9 mouse cellular contexts compared by ENCODE assay signal in the genomic region with DNA sequence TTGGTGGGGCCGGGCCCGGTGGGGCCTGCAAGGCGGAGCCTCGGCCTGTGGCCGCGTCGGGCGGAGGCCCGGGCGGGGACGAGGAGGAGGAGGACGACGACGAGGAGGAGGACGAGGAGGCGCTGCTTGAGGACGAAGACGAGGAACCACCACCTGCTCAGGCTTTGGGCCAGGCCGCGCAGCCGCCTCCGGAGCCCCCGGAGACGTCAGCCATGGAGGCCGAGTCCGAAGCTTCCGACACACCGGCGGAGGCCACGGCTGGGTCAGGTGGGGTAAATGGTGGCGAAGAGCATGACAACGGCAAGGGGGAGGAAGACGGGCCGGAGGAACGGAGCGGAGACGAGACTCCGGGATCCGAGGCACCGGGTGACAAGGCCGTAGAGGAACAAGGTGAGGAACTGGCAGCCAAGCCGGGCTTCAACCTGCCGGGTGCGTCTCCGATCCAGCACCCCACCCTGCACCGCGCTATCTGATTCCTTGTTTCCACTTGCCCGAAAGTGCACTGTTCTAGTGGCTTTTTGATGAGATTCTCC. TPM values are rescaled to one million over a fixed set of nuclear protein-coding genes. Genes with fewer than 3 reads are reported as not detected.
DNase-seq lines count a peak whose midpoint lies in the region; ATAC-seq and TF ChIP-seq lines count a peak whose summit lies in the region.
"Had no signal": no experiment of that assay in that cellular context is flagged by ENCODE, and none has a peak within 500 bp of the region (broad histone marks: within the 10 kb centered on the region; RNA-seq: fewer than 3 reads in every experiment).

No protein-coding gene starts in this region.

- no peaks in the 10 kb centered on the region for H3K27me3 ChIP-seq in heart, embryonic 13.5 days (replicated peaks)
- no peaks in the 10 kb centered on the region for H3K27me3 ChIP-seq in C2C12 (ENCODE audit: control insufficient read depth, insufficient read depth, insufficient read length)
- H3K27me3 ChIP-seq in embryonic facial prominence, embryonic 15.5 days = no peaks in the 10 kb centered on the region
- H3K27me3 ChIP-seq in limb, embryonic 12.5 days = no peaks in the 10 kb centered on the region
- no peaks in the 10 kb centered on the region for H3K27me3 ChIP-seq in neural tube, embryonic 12.5 days (replicated peaks)

- no peak for DNase-seq in heart, adult 18-20 months
- DNase-seq in layer of hippocampus, postnatal 10 days (ENCODE audit: low spot score in 2 of 2) = no peak
- no peak for DNase-seq in cerebellum, postnatal 25 days

- no peaks in the 10 kb centered on the region for H3K9me3 ChIP-seq in heart, embryonic 13.5 days
- H3K9me3 ChIP-seq in embryonic facial prominence, embryonic 15.5 days (replicated peaks) = no peaks in the 10 kb centered on the region
- H3K9me3 ChIP-seq in limb, embryonic 12.5 days = no peaks in the 10 kb centered on the region
- H3K9me3 ChIP-seq in neural tube, embryonic 12.5 days = no peaks in the 10 kb centered on the region

- ATAC-seq in heart, embryonic 13.5 days (ENCODE audit: extremely low read depth, insufficient number of reproducible peaks, low FRiP score, low TSS enrichment) = peak; percentile 40
- 0 out of 2 replicates have a peak, but pooled peaks have one; percentile 1 for ATAC-seq in embryonic facial prominence, embryonic 15.5 days (ENCODE audit: insufficient number of reproducible peaks, low FRiP score, low TSS enrichment, low read depth)
- no peak for ATAC-seq in limb, embryonic 12.5 days (ENCODE audit: insufficient number of reproducible peaks, insufficient read depth, low FRiP score, low TSS enrichment, low read depth)
- no peak; the same call in 1 of the 2 replicates for ATAC-seq in neural tube, embryonic 12.5 days (ENCODE audit: low FRiP score, low read depth)

- peaks cover 42% of the 10 kb centered on the region for H3K4me1 ChIP-seq in heart, embryonic 13.5 days
- peaks cover 41% of the 10 kb centered on the region for H3K4me1 ChIP-seq in embryonic facial prominence, embryonic 15.5 days
- H3K4me1 ChIP-seq in limb, embryonic 12.5 days (replicated peaks) = peaks cover 41% of the 10 kb centered on the region
- H3K4me1 ChIP-seq in neural tube, embryonic 12.5 days = peaks cover 44% of the 10 kb centered on the region

- peak overlapping the region; percentile 99 for H3K9ac ChIP-seq in heart, embryonic 13.5 days
- peak overlapping the region; percentile 95 for H3K9ac ChIP-seq in embryonic facial prominence, embryonic 15.5 days
- peak overlapping the region; percentile 97 for H3K9ac ChIP-seq in limb, embryonic 12.5 days (replicated peaks)
- H3K9ac ChIP-seq in neural tube, embryonic 12.5 days = peak overlapping the region; percentile 98

- no peak for TF ChIP-seq CTCF in C2C12 (IDR thresholded peaks at IDR 0.05; ENCODE audit: control insufficient read depth, insufficient read depth, insufficient read length)

- H3K36me3 ChIP-seq in heart, embryonic 13.5 days = peaks cover 48% of the 10 kb centered on the region
- peaks cover 56% of the 10 kb centered on the region for H3K36me3 ChIP-seq in C2C12 (ENCODE audit: control insufficient read depth, insufficient read depth)
- H3K36me3 ChIP-seq in embryonic facial prominence, embryonic 15.5 days = peaks cover 42% of the 10 kb centered on the region
- peaks cover 45% of the 10 kb centered on the region for H3K36me3 ChIP-seq in limb, embryonic 12.5 days
- peaks cover 39% of the 10 kb centered on the region for H3K36me3 ChIP-seq in neural tube, embryonic 12.5 days

- peak overlapping the region; percentile 99 for H3K27ac ChIP-seq in heart, embryonic 13.5 days (replicated peaks)
- peak overlapping the region; percentile 100 for H3K27ac ChIP-seq in embryonic facial prominence, embryonic 15.5 days (replicated peaks)
- H3K27ac ChIP-seq in limb, embryonic 12.5 days = peak overlapping the region; percentile 99
- peak overlapping the region; percentile 98 for H3K27ac ChIP-seq in neural tube, embryonic 12.5 days

- H3ac ChIP-seq in C2C12 (ENCODE audit: control insufficient read depth, insufficient read length, low read depth) = peak overlapping the region; percentile 74

- H3K79me3 ChIP-seq in C2C12 (ENCODE audit: low read depth) = peaks cover 75% of the 10 kb centered on the region

- peak overlapping the region; percentile 88 for H3K4me2 ChIP-seq in heart, embryonic 13.5 days
- H3K4me2 ChIP-seq in embryonic facial prominence, embryonic 15.5 days (replicated peaks) = peak overlapping the region; percentile 73
- H3K4me2 ChIP-seq in limb, embryonic 12.5 days = peak overlapping the region; percentile 99
- peak overlapping the region; percentile 97 for H3K4me2 ChIP-seq in neural tube, embryonic 12.5 days (replicated peaks)

- H3K79me2 ChIP-seq in C2C12 (ENCODE audit: control insufficient read depth, insufficient read depth) = peaks cover 88% of the 10 kb centered on the region

- under 1% methylated on average over 48 of the region's 48 CpGs for WGBS in heart, embryonic 13.5 days
- under 1% methylated on average over 48 of the region's 48 CpGs for WGBS in embryonic facial prominence, embryonic 15.5 days
- WGBS in limb, embryonic 12.5 days = under 1% methylated on average over 47 of the region's 48 CpGs
- under 1% methylated on average over 48 of the region's 48 CpGs for WGBS in neural tube, embryonic 12.5 days

- H3K4me3 ChIP-seq in heart, embryonic 13.5 days = peak overlapping the region; percentile 99
- H3K4me3 ChIP-seq in C2C12 (ENCODE audit: insufficient read depth, poor library complexity, severe bottlenecking) = peak overlapping the region; percentile 99
- peak overlapping the region; percentile 99 for H3K4me3 ChIP-seq in embryonic facial prominence, embryonic 15.5 days (replicated peaks)
- H3K4me3 ChIP-seq in limb, embryonic 12.5 days (replicated peaks) = peak overlapping the region; percentile 100
- peak overlapping the region; percentile 100 for H3K4me3 ChIP-seq in neural tube, embryonic 12.5 days

TF ChIP-seq in C2C12, 6 proteins besides CTCF, POLR2A, EP300 and RAD21:
- TF ChIP-seq MAX (IDR thresholded peaks at IDR 0.05) (no peak), FOSL1 (IDR thresholded peaks at IDR 0.05; ENCODE audit: insufficient read depth, low read length, poor library complexity, severe bottlenecking) (no peak), USF1 (IDR thresholded peaks at IDR 0.05; ENCODE audit: low read depth) (no peak), CEBPB (IDR thresholded peaks at IDR 0.05; ENCODE audit: low read depth) (no peak), MYOG (IDR thresholded peaks at IDR 0.05; ENCODE audit: control insufficient read depth, extremely low read depth, insufficient read length) (no peak), MYOD1 (IDR thresholded peaks at IDR 0.05; ENCODE audit: control insufficient read depth, insufficient read length, low read depth) (no peak)

RNA-seq across cellular contexts. Expression of gene Hnrnpul2, which starts 0.7 kb away (rescaled TPM):
- polyA plus RNA-seq in heart, embryonic 13.5 days (2015; fragmentation: Nextera tagmentation; extraction: Ambion mirVana) = 2.9 TPM in 2 replicates
- total RNA-seq in heart, adult 18-20 months (2021) = 10 to 100 TPM; 47.2 to 47.4 TPM
- polyA plus RNA-seq in C2C12 (2012; fragmentation: generic; extraction: Trizol) = 45.5 TPM
- 6.0 and 7.1 TPM in 2 replicates for polyA plus RNA-seq in embryonic facial prominence, embryonic 15.5 days (2015; fragmentation: Nextera tagmentation; extraction: Ambion mirVana)
- 6.0 and 6.7 TPM in 2 replicates for polyA plus RNA-seq in limb, embryonic 12.5 days (2016; fragmentation: Nextera tagmentation; extraction: Ambion mirVana)
- 5.7 and 7.5 TPM in 2 replicates for polyA plus RNA-seq in neural tube, embryonic 12.5 days (2016; fragmentation: Nextera tagmentation; extraction: Ambion mirVana)
- 100 to 1,000 TPM; 112 to 115 TPM for total RNA-seq in layer of hippocampus, postnatal 10 days (2021)

RNA-seq across cellular contexts. Expression of gene Ttc9c, which starts 1.4 kb away (rescaled TPM):
- polyA plus RNA-seq in heart, embryonic 13.5 days (2015; fragmentation: Nextera tagmentation; extraction: Ambion mirVana) = 32.9 and 38.9 TPM in 2 replicates
- total RNA-seq in heart, adult 18-20 months (2021) = 10 to 100 TPM; 13.6 to 18.3 TPM
- 17.7 TPM for polyA plus RNA-seq in C2C12 (2012; fragmentation: generic; extraction: Trizol)
- 53.0 and 58.4 TPM in 2 replicates for polyA plus RNA-seq in embryonic facial prominence, embryonic 15.5 days (2015; fragmentation: Nextera tagmentation; extraction: Ambion mirVana)
- polyA plus RNA-seq in limb, embryonic 12.5 days (2016; fragmentation: Nextera tagmentation; extraction: Ambion mirVana) = 70.3 and 77.2 TPM in 2 replicates
- polyA plus RNA-seq in neural tube, embryonic 12.5 days (2016; fragmentation: Nextera tagmentation; extraction: Ambion mirVana) = 55.2 and 57.7 TPM in 2 replicates
- total RNA-seq in layer of hippocampus, postnatal 10 days (2021) = 10 to 100 TPM; 27.8 to 34.5 TPM

RNA-seq across cellular contexts. Expression of gene AC129217.1, which starts 9.1 kb away (rescaled TPM):
- not detected in 2 replicates for polyA plus RNA-seq in heart, embryonic 13.5 days (2015; fragmentation: Nextera tagmentation; extraction: Ambion mirVana)
- not detected for total RNA-seq in heart, adult 18-20 months (2021)
- 0.54 TPM for polyA plus RNA-seq in C2C12 (2012; fragmentation: generic; extraction: Trizol)
- polyA plus RNA-seq in embryonic facial prominence, embryonic 15.5 days (2015; fragmentation: Nextera tagmentation; extraction: Ambion mirVana) = not detected in 2 replicates
- not detected in 2 replicates for polyA plus RNA-seq in limb, embryonic 12.5 days (2016; fragmentation: Nextera tagmentation; extraction: Ambion mirVana)
- 0.45 TPM in 1 of 2 replicates, not detected in the other for polyA plus RNA-seq in neural tube, embryonic 12.5 days (2016; fragmentation: Nextera tagmentation; extraction: Ambion mirVana)
- 10 to 100 TPM in 1 of 2 experiments, not detected in 1; 15.9 TPM for total RNA-seq in layer of hippocampus, postnatal 10 days (2021)
- total RNA-seq: layer of hippocampus, adult 18-20 months had no signal

RNA-seq across cellular contexts. Expression of gene Bscl2, which starts 16.8 kb away (rescaled TPM):
- polyA plus RNA-seq in heart, embryonic 13.5 days (2015; fragmentation: Nextera tagmentation; extraction: Ambion mirVana) = 44.6 and 45.3 TPM in 2 replicates
- total RNA-seq in heart, adult 18-20 months (2021) = 10 to 100 TPM; 24.7 to 32.2 TPM
- polyA plus RNA-seq in C2C12 (2012; fragmentation: generic; extraction: Trizol) = 5.4 TPM
- polyA plus RNA-seq in embryonic facial prominence, embryonic 15.5 days (2015; fragmentation: Nextera tagmentation; extraction: Ambion mirVana) = 68.8 and 78.0 TPM in 2 replicates
- 43.1 and 43.2 TPM in 2 replicates for polyA plus RNA-seq in limb, embryonic 12.5 days (2016; fragmentation: Nextera tagmentation; extraction: Ambion mirVana)
- polyA plus RNA-seq in neural tube, embryonic 12.5 days (2016; fragmentation: Nextera tagmentation; extraction: Ambion mirVana) = 66.1 and 68.5 TPM in 2 replicates
- 100 to 1,000 TPM; 105 to 115 TPM for total RNA-seq in layer of hippocampus, postnatal 10 days (2021)

RNA-seq across cellular contexts. Expression of gene Zbtb3, which starts 18.1 kb away (rescaled TPM):
- 3.7 and 3.9 TPM in 2 replicates for polyA plus RNA-seq in heart, embryonic 13.5 days (2015; fragmentation: Nextera tagmentation; extraction: Ambion mirVana)
- 1 to 10 TPM in 1 of 2 experiments, under 1 TPM in 1; 0.79 to 1.6 TPM for total RNA-seq in heart, adult 18-20 months (2021)
- polyA plus RNA-seq in C2C12 (2012; fragmentation: generic; extraction: Trizol) = 3.6 TPM
- 5.6 and 5.9 TPM in 2 replicates for polyA plus RNA-seq in embryonic facial prominence, embryonic 15.5 days (2015; fragmentation: Nextera tagmentation; extraction: Ambion mirVana)
- 6.1 and 6.2 TPM in 2 replicates for polyA plus RNA-seq in limb, embryonic 12.5 days (2016; fragmentation: Nextera tagmentation; extraction: Ambion mirVana)
- 7.2 and 7.5 TPM in 2 replicates for polyA plus RNA-seq in neural tube, embryonic 12.5 days (2016; fragmentation: Nextera tagmentation; extraction: Ambion mirVana)
- 1 to 10 TPM; 4.2 to 5.2 TPM for total RNA-seq in layer of hippocampus, postnatal 10 days (2021)

Comparison
In these comparisons a context has a peak if more than half of its experiments do, and no peak if none do; other contexts are left out.
1. ATAC-seq: peak in heart, embryonic 13.5 days (single experiment) and embryonic facial prominence, embryonic 15.5 days (single experiment); none in limb, embryonic 12.5 days (single experiment) and neural tube, embryonic 12.5 days (single experiment).
2. Peak in every context shown above with its lines, with median percentiles within 50 percentile points of each other: H3K27ac ChIP-seq, H3K4me2 ChIP-seq, H3K4me3 ChIP-seq and H3K9ac ChIP-seq.